Mouse (Mus musculus): Measurements from ENCODE around the gene Rbm7.
"Not testable (repeated sequence)": the region's sequence is repeated elsewhere in the genome, so short reads cannot be mapped to it uniquely, and the experiment has no call there.

The Rbm7 gene
- long read RNA-seq, experiment 1, transcript Rbm7-204 (6 exons, 1,867 nt), result minor isoform, 7 of 53 reads
- long read RNA-seq, experiment 1, transcript Rbm7-201 (5 exons, 1,773 nt), result major isoform, 29 of 53 reads
- long read RNA-seq, experiment 1, partial matches to known transcripts, result 6 of 53 reads
- long read RNA-seq, experiment 1, other reads (novel, unspliced or antisense), result 10 of 53 reads
- long read RNA-seq, experiment 2, transcript Rbm7-201 (5 exons, 1,773 nt), result major isoform, 41 of 59 reads
- long read RNA-seq, experiment 2, partial matches to known transcripts, result 6 of 59 reads
- long read RNA-seq, experiment 2, other reads (novel, unspliced or antisense), result 9 of 59 reads

GRCm38 (mm10) chr9:48494817-48495547, at the start of gene Rbm7, which contains the start of gene Gm5617:
TSS of gene Rbm7 (minus strand) at chr9:48495299.
TSS of gene Gm5617 (plus strand) at chr9:48495442.
- intact Hi-C loops (cut with DNase I), result no loop called here

- intact Hi-C loops (cut with DNase I), result no loop called here
Observed at GRCm38 (mm10) chr9:48538688-48539087, 43.6 kb upstream of the Rbm7 start.

GRCm38 (mm10) chr9:48538044-48538645, 43.0 kb upstream of the Rbm7 start:
- intact Hi-C loops (cut with DNase I), result no loop called here

- intact Hi-C loops (cut with DNase I), result not testable (repeated sequence)
Observed at GRCm38 (mm10) chr9:48537616-48538015, 42.5 kb upstream of the Rbm7 start.

- intact Hi-C loops (cut with DNase I), result no loop called here
Observed at GRCm38 (mm10) chr9:48536414-48536813, 41.3 kb upstream of the Rbm7 start.

GRCm38 (mm10) chr9:48532730-48533129, 37.6 kb upstream of the Rbm7 start:
- intact Hi-C loops (cut with DNase I), result no loop called here

- intact Hi-C loops (cut with DNase I), result no loop called here
Observed at GRCm38 (mm10) chr9:48532203-48532602, 37.1 kb upstream of the Rbm7 start.

GRCm38 (mm10) chr9:48531294-48531693, 36.2 kb upstream of the Rbm7 start:
- intact Hi-C loops (cut with DNase I), result no loop called here

GRCm38 (mm10) chr9:48526520-48526919, 31.4 kb upstream of the Rbm7 start:
- intact Hi-C loops (cut with DNase I), result no loop called here

GRCm38 (mm10) chr9:48525566-48525965, 30.5 kb upstream of the Rbm7 start:
- intact Hi-C loops (cut with DNase I), result no loop called here

GRCm38 (mm10) chr9:48520405-48520804, 25.3 kb upstream of the Rbm7 start:
- intact Hi-C loops (cut with DNase I), result not testable (repeated sequence)

GRCm38 (mm10) chr9:48517372-48518130, 22.5 kb upstream of the Rbm7 start:
- intact Hi-C loops (cut with DNase I), result no loop called here

GRCm38 (mm10) chr9:48516615-48517371, 21.7 kb upstream of the Rbm7 start:
- intact Hi-C loops (cut with DNase I), result no loop called here

GRCm38 (mm10) chr9:48515332-48515731, 20.2 kb upstream of the Rbm7 start:
- intact Hi-C loops (cut with DNase I), result no loop called here

GRCm38 (mm10) chr9:48510134-48510533, 15.0 kb upstream of the Rbm7 start:
- intact Hi-C loops (cut with DNase I), result no loop called here

GRCm38 (mm10) chr9:48504741-48505365, 9.8 kb upstream of the Rbm7 start:
- intact Hi-C loops (cut with DNase I), result no loop called here

- intact Hi-C loops (cut with DNase I), result no loop called here
Observed at GRCm38 (mm10) chr9:48503001-48503400, 7.9 kb upstream of the Rbm7 start.

- intact Hi-C loops (cut with DNase I), result no loop called here
Observed at GRCm38 (mm10) chr9:48501192-48501591, 6.1 kb upstream of the Rbm7 start.

GRCm38 (mm10) chr9:48495548-48495932, 441 bp upstream of the Rbm7 start:
- intact Hi-C loops (cut with DNase I), result no loop called here

Measured in adrenal gland (tissue).